Mouse (Mus musculus) lung, adult 18-20 months (tissue): ENCODE data around the gene Arap1.

Experiments used
- DNase-seq, 2 experiments: peaks; one replicate each; pipeline ENCODE4 v3.0.0; 2022; ENCODE audit warnings: mixed read lengths in 2 of 2

Gene Arap1

GRCm38 (mm10) chr7:101347767-101348270 is at the start of gene Arap1:
Gene Arap1, plus strand, starts transcription at chr7:101348067.
- DNase-seq = peak; percentile 69 to 75

GRCm38 (mm10) chr7:101298375-101298774 is 49.5 kb upstream of the Arap1 start:
- no peak for DNase-seq

- peak in 1 of 2 experiments; percentile 29 for DNase-seq
Measured at GRCm38 (mm10) chr7:101301361-101301880, 46.4 kb upstream of the Arap1 start.

- DNase-seq = peak; percentile 95 to 96
Measured at GRCm38 (mm10) chr7:101301881-101302456, 45.9 kb upstream of the Arap1 start, which contains the start of gene Atg16l2. Gene Atg16l2, minus strand, starts transcription at chr7:101302251.

- DNase-seq = no peak
Measured at GRCm38 (mm10) chr7:101302691-101303090, 45.2 kb upstream of the Arap1 start.

GRCm38 (mm10) chr7:101306841-101307240 is 41.0 kb upstream of the Arap1 start:
- DNase-seq = no peak

GRCm38 (mm10) chr7:101309985-101310326 is 37.9 kb upstream of the Arap1 start:
- DNase-seq = no peak

GRCm38 (mm10) chr7:101310327-101311028 is 37.4 kb upstream of the Arap1 start:
- DNase-seq = peak; percentile 97 to 98

GRCm38 (mm10) chr7:101311061-101311460 is 36.8 kb upstream of the Arap1 start:
- DNase-seq = no peak

- DNase-seq = no peak
Measured at GRCm38 (mm10) chr7:101313033-101313432, 34.8 kb upstream of the Arap1 start.

GRCm38 (mm10) chr7:101314396-101314795 is 33.5 kb upstream of the Arap1 start:
- no peak for DNase-seq

GRCm38 (mm10) chr7:101315699-101316098 is 32.2 kb upstream of the Arap1 start:
- DNase-seq = no peak

GRCm38 (mm10) chr7:101316591-101317001 is 31.3 kb upstream of the Arap1 start:
- DNase-seq = peak; percentile 59 to 77

- DNase-seq = no peak
Measured at GRCm38 (mm10) chr7:101317014-101317413, 30.9 kb upstream of the Arap1 start, which contains the start of gene Stard10. Gene Stard10, plus strand, starts transcription at chr7:101317086.

- DNase-seq = no peak
Measured at GRCm38 (mm10) chr7:101318848-101319247, 29.0 kb upstream of the Arap1 start.

GRCm38 (mm10) chr7:101319796-101320195 is 28.1 kb upstream of the Arap1 start:
- no peak for DNase-seq

GRCm38 (mm10) chr7:101320399-101321217 is 27.3 kb upstream of the Arap1 start:
- peak; percentile 35 to 48 for DNase-seq

GRCm38 (mm10) chr7:101321218-101321827 is 26.5 kb upstream of the Arap1 start:
- peak; percentile 68 to 76 for DNase-seq

- peak; percentile 30 to 44 for DNase-seq
Measured at GRCm38 (mm10) chr7:101323141-101323594, 24.7 kb upstream of the Arap1 start.

- no peak for DNase-seq
Measured at GRCm38 (mm10) chr7:101324142-101324962, 23.5 kb upstream of the Arap1 start.

- no peak for DNase-seq
Measured at GRCm38 (mm10) chr7:101326006-101326405, 21.9 kb upstream of the Arap1 start.

- no peak for DNase-seq
Measured at GRCm38 (mm10) chr7:101327263-101327662, 20.6 kb upstream of the Arap1 start.
